Mouse (Mus musculus): ENCODE results near the gene Boc. TPM values are rescaled to one million over a fixed set of nuclear protein-coding genes. Genes with fewer than 3 reads are reported as not detected.
A peak's percentile ranks its signal among the peaks of the same experiment; 100 is the strongest.
"Not testable (repeated sequence)": the region's sequence is repeated elsewhere in the genome, so short reads cannot be mapped to it uniquely, and the experiment has no call there.

Gene Boc
- polyA plus RNA-seq, 1 experiment from 2014 or later = 7.8 TPM

GRCm38 (mm10) chr16:44457858-44458257 lies 100.8 kb downstream of the Boc start:
- 94% methylated on average over 2 of the region's 2 CpGs for WGBS
- no peak overlapping the region for H3K4me3 ChIP-seq (ENCODE audit: low read depth, low read length)
- H3K36me3 ChIP-seq (ENCODE audit: control insufficient read depth, insufficient read depth, low read length) = no peaks in the 10 kb centered on the region
- ATAC-seq (ENCODE audit: low read depth) = no peak
- no peaks in the 10 kb centered on the region for H3K9me3 ChIP-seq (ENCODE audit: control insufficient read depth, low read length)
- H3K9ac ChIP-seq (replicated peaks; ENCODE audit: low read depth, low read length) = no peak overlapping the region
- H3K27me3 ChIP-seq (ENCODE audit: control insufficient read depth, insufficient read depth, low read length) = no peaks in the 10 kb centered on the region
- no peak overlapping the region for H3K4me2 ChIP-seq (ENCODE audit: low read depth, low read length)
- H3K27ac ChIP-seq (ENCODE audit: low read depth, low read length) = no peak overlapping the region
- H3K4me1 ChIP-seq (ENCODE audit: control insufficient read depth, insufficient read depth, low read length) = no peaks in the 10 kb centered on the region

GRCm38 (mm10) chr16:44441913-44442312 lies 116.8 kb downstream of the Boc start:
- not testable (repeated sequence) for H3K27ac ChIP-seq (ENCODE audit: low read depth, low read length); H3K4me1 ChIP-seq (ENCODE audit: control insufficient read depth, insufficient read depth, low read length); H3K9ac ChIP-seq (replicated peaks; ENCODE audit: low read depth, low read length); H3K9me3 ChIP-seq (ENCODE audit: control insufficient read depth, low read length); H3K4me3 ChIP-seq (ENCODE audit: low read depth, low read length); H3K27me3 ChIP-seq (ENCODE audit: control insufficient read depth, insufficient read depth, low read length); H3K36me3 ChIP-seq (ENCODE audit: control insufficient read depth, insufficient read depth, low read length); ATAC-seq (ENCODE audit: low read depth); H3K4me2 ChIP-seq (ENCODE audit: low read depth, low read length)
- WGBS = 96% methylated on average over 15 of the region's 15 CpGs

- H3K36me3 ChIP-seq (ENCODE audit: control insufficient read depth, insufficient read depth, low read length) = no peaks in the 10 kb centered on the region
- no peaks in the 10 kb centered on the region for H3K9me3 ChIP-seq (ENCODE audit: control insufficient read depth, low read length)
- 75% methylated on average over 4 of the region's 4 CpGs for WGBS
- no peaks in the 10 kb centered on the region for H3K4me1 ChIP-seq (ENCODE audit: control insufficient read depth, insufficient read depth, low read length)
- H3K4me3 ChIP-seq (ENCODE audit: low read depth, low read length) = no peak overlapping the region
- no peaks in the 10 kb centered on the region for H3K27me3 ChIP-seq (ENCODE audit: control insufficient read depth, insufficient read depth, low read length)
- H3K27ac ChIP-seq (ENCODE audit: low read depth, low read length) = no peak overlapping the region
- H3K9ac ChIP-seq (replicated peaks; ENCODE audit: low read depth, low read length) = no peak overlapping the region
- ATAC-seq (ENCODE audit: low read depth) = no peak
- H3K4me2 ChIP-seq (ENCODE audit: low read depth, low read length) = no peak overlapping the region
Measured at GRCm38 (mm10) chr16:44435481-44435880, 123.2 kb downstream of the Boc start.

Small RNA genes within 50 kb of the gene (microRNA-seq; reads per million reads assigned to microRNA genes)
- 11.9 reads per million, percentile 19 among the genes with 10 or more reads in this experiment for gene Mir3081

Other genes starting within 250 kb of the Boc start
- 10.6 and 12.0 TPM in 2 replicates for gene Sidt1, start 225.7 kb downstream of the Boc start, polyA plus RNA-seq (2014; fragmentation: Nextera tagmentation; extraction: Ambion mirVana)
- 11.5 and 12.4 TPM in 2 replicates for gene Spice1, start 211.8 kb downstream of the Boc start, polyA plus RNA-seq (2014; fragmentation: Nextera tagmentation; extraction: Ambion mirVana)
- 3.7 and 7.6 TPM in 2 replicates for gene Cfap44, start 164.1 kb downstream of the Boc start, polyA plus RNA-seq (2014; fragmentation: Nextera tagmentation; extraction: Ambion mirVana)
- 5.4 and 6.1 TPM in 2 replicates for gene Nepro, start 165.4 kb upstream of the Boc start, polyA plus RNA-seq (2014; fragmentation: Nextera tagmentation; extraction: Ambion mirVana)
- 42.3 and 44.9 TPM in 2 replicates for gene Gtpbp8, start 187.5 kb upstream of the Boc start, polyA plus RNA-seq (2014; fragmentation: Nextera tagmentation; extraction: Ambion mirVana)
- 0.29 and 0.41 TPM in 2 replicates for gene Cd200r1, start 206.8 kb upstream of the Boc start, polyA plus RNA-seq (2014; fragmentation: Nextera tagmentation; extraction: Ambion mirVana)

All from neural tube, embryonic 14.5 days (tissue).